Mouse (Mus musculus): ENCODE data around the gene Uvrag.

The Uvrag gene

GRCm38 (mm10) chr7:98935757-98936156 lies 205.2 kb downstream of the Uvrag start:
- DNase-seq (ENCODE audit: low spot score) = no peak

- DNase-seq (ENCODE audit: low spot score) = no peak
These were observed 205.7 kb downstream of the Uvrag start for GRCm38 (mm10) chr7:98935193-98935592.

- peak; percentile 37 for DNase-seq (ENCODE audit: low spot score)
These were observed 212.5 kb downstream of the Uvrag start for GRCm38 (mm10) chr7:98928336-98929025.

GRCm38 (mm10) chr7:98926906-98927528 lies 213.9 kb downstream of the Uvrag start:
- DNase-seq (ENCODE audit: low spot score) = no peak

- DNase-seq (ENCODE audit: low spot score) = peak; percentile 45
These were observed 216.5 kb downstream of the Uvrag start for GRCm38 (mm10) chr7:98924380-98924869.

GRCm38 (mm10) chr7:98922984-98923383 lies 218.0 kb downstream of the Uvrag start:
- DNase-seq (ENCODE audit: low spot score) = no peak

- DNase-seq (ENCODE audit: low spot score) = peak; percentile 12
These were observed 223.5 kb downstream of the Uvrag start for GRCm38 (mm10) chr7:98917407-98917806.

GRCm38 (mm10) chr7:98916581-98916980 lies 224.4 kb downstream of the Uvrag start:
- DNase-seq (ENCODE audit: low spot score) = no peak

- peak; percentile 16 for DNase-seq (ENCODE audit: low spot score)
These were observed 228.0 kb downstream of the Uvrag start for GRCm38 (mm10) chr7:98912953-98913360.

- peak; percentile 16 for DNase-seq (ENCODE audit: low spot score)
These were observed 229.7 kb downstream of the Uvrag start for GRCm38 (mm10) chr7:98911276-98911675.

- DNase-seq (ENCODE audit: low spot score) = no peak
These were observed 230.2 kb downstream of the Uvrag start for GRCm38 (mm10) chr7:98910712-98911111.

GRCm38 (mm10) chr7:98910164-98910563 lies 230.8 kb downstream of the Uvrag start:
- DNase-seq (ENCODE audit: low spot score) = no peak

- no peak for DNase-seq (ENCODE audit: low spot score)
These were observed 233.5 kb downstream of the Uvrag start for GRCm38 (mm10) chr7:98907476-98907875.

GRCm38 (mm10) chr7:98904659-98905362 lies 236.1 kb downstream of the Uvrag start:
- DNase-seq (ENCODE audit: low spot score) = peak; percentile 28

- DNase-seq (ENCODE audit: low spot score) = no peak
These were observed 237.1 kb downstream of the Uvrag start for GRCm38 (mm10) chr7:98903884-98904283.

GRCm38 (mm10) chr7:98901120-98901519 lies 239.8 kb downstream of the Uvrag start:
- no peak for DNase-seq (ENCODE audit: low spot score)

- DNase-seq (ENCODE audit: low spot score) = peak; percentile 32
These were observed 241.1 kb downstream of the Uvrag start for GRCm38 (mm10) chr7:98899815-98900214.

GRCm38 (mm10) chr7:98897323-98897722 lies 243.6 kb downstream of the Uvrag start:
- DNase-seq (ENCODE audit: low spot score) = no peak

GRCm38 (mm10) chr7:98895501-98896095 lies 245.3 kb downstream of the Uvrag start:
- no peak for DNase-seq (ENCODE audit: low spot score)

GRCm38 (mm10) chr7:98894768-98895167 lies 246.2 kb downstream of the Uvrag start:
- DNase-seq (ENCODE audit: low spot score) = no peak

- no peak for DNase-seq (ENCODE audit: low spot score)
These were observed 246.6 kb downstream of the Uvrag start for GRCm38 (mm10) chr7:98894305-98894704.

GRCm38 (mm10) chr7:98893144-98893543 lies 247.8 kb downstream of the Uvrag start:
- DNase-seq (ENCODE audit: low spot score) = no peak
